Mouse (Mus musculus) embryonic facial prominence, embryonic 11.5 days (tissue): ENCODE results near the gene Cdca5. TPM values are rescaled to one million over a fixed set of nuclear protein-coding genes. Genes with fewer than 3 reads are reported as not detected.

ENCODE experiments used
- ATAC-seq: fragments of 200-750 bp; cut with Nextera tagmentation; replicated peaks from 2 replicates; pipeline ENCODE4 v1.8.0; 2017; ENCODE audit warnings: low read depth; ENCODE audit not compliant: insufficient number of reproducible peaks, low FRiP score, low TSS enrichment
- DNase-seq: peaks from one replicate; pipeline ENCODE4 v3.0.0-alpha.2; 2015; ENCODE audit warnings: low spot score
- H3K27ac ChIP-seq: fragments of 300-500 bp; sonication (generic); replicated peaks from 2 replicates; pipeline ENCODE4 v1.5.1; 2014; ENCODE audit warnings: mild to moderate bottlenecking, low read depth, low read length, control low read depth
- H3K27me3 ChIP-seq: fragments of 300-500 bp; sonication (generic); 2 replicates; pipeline ENCODE4 v1.6.1; 2014; ENCODE audit warnings: mild to moderate bottlenecking, low read length, moderate library complexity, mixed read lengths; ENCODE audit not compliant: control insufficient read depth, insufficient read depth
- H3K36me3 ChIP-seq: fragments of 300-500 bp; sonication (generic); replicated peaks from 2 replicates; pipeline ENCODE4 v1.6.1; 2014; ENCODE audit warnings: low read depth, mild to moderate bottlenecking, low read length, moderate library complexity, mixed read lengths; ENCODE audit not compliant: control insufficient read depth, insufficient read depth
- H3K4me1 ChIP-seq: fragments of 300-500 bp; sonication (generic); 2 replicates; pipeline ENCODE4 v1.6.1; 2014; ENCODE audit warnings: low read length, mixed read lengths; ENCODE audit not compliant: control insufficient read depth, insufficient read depth
- H3K4me2 ChIP-seq: fragments of 300-500 bp; sonication (generic); 2 replicates; pipeline ENCODE4 v1.6.1; 2014; ENCODE audit warnings: low read depth, mild to moderate bottlenecking, control low read depth, low read length, moderate library complexity
- H3K4me3 ChIP-seq: fragments of 300-500 bp; sonication (generic); 2 replicates; pipeline ENCODE4 v1.5.1; 2014; ENCODE audit warnings: low read depth, low read length, control low read depth
- H3K9ac ChIP-seq: fragments of 300-500 bp; sonication (generic); replicated peaks from 2 replicates; pipeline ENCODE4 v1.6.1; 2014; ENCODE audit warnings: mild to moderate bottlenecking, control low read depth, low read length
- H3K9me3 ChIP-seq: fragments of 300-500 bp; sonication (generic); replicated peaks from 2 replicates; pipeline ENCODE4 v1.6.1; 2016; ENCODE audit warnings: mild to moderate bottlenecking, low read length, inconsistent platforms, mixed read lengths; ENCODE audit not compliant: control insufficient read depth
- WGBS: fragments of 180-500 bp; shearing (Covaris S2); extraction: QIAGEN DNeasy Blood & Tissue Kit; methylation state at CpG from one replicate; pipeline ENCODE4 v1.1.7; 2014; 5-methylcytosine and 5-hydroxymethylcytosine counted together
- polyA plus RNA-seq: library from polyadenylated mRNA; unstranded; fragments of >200 nt; fragmentation: Nextera tagmentation; extraction: Ambion mirVana; gene quantifications from 2 replicates; pipeline ENCODE4 v1.2.1, GENCODE M21; 2014

Cdca5 gene
- polyA plus RNA-seq, 1 experiment from 2014 or later = 65.2 TPM

DNA sequence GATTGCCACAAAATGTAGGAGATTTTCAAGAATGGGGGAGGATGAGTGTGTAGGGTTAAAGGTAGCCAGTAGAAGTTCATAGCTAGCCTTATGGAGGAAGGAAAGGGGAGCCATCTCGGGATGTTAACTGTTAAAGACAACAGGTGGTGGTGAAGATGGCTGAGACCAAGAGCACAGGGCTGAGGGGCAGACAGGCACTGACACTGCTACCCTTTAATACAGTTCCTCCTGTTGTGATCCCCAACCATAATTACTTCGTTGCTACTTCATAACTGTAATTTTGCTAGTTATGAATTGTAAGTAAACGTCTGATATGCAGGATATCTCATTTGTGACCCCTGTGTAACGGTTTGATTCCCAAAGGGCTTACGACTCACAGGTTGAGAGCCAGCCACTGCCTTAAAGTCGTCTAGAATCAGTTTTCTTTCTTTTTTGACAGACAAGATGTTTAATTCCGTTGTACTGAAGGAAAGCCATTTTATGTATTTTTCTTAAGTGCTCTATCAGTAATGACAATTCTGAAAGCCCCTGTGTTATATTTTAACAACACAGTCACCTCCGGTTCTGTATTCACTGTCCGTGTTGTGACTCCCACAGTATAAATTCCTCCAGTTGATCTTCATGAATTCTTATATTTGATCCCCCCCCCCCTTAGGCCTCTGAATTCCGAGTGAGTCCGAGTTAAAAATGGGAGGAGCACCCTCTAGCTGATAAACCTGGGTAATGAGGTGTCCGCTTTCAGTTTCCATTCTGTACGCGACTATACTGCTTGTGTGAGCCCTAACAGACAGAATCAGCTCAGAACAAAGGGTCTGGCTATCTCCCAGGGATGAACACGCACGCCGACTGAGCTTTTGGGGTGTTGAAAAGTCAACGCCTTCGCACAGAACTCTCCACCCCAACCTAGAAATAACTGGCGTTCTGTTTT, 39.2 kb upstream of the Cdca5 start:
- peak; percentile 37 for ATAC-seq
- WGBS = 18% methylated on average over 20 of the region's 20 CpGs

DNA sequence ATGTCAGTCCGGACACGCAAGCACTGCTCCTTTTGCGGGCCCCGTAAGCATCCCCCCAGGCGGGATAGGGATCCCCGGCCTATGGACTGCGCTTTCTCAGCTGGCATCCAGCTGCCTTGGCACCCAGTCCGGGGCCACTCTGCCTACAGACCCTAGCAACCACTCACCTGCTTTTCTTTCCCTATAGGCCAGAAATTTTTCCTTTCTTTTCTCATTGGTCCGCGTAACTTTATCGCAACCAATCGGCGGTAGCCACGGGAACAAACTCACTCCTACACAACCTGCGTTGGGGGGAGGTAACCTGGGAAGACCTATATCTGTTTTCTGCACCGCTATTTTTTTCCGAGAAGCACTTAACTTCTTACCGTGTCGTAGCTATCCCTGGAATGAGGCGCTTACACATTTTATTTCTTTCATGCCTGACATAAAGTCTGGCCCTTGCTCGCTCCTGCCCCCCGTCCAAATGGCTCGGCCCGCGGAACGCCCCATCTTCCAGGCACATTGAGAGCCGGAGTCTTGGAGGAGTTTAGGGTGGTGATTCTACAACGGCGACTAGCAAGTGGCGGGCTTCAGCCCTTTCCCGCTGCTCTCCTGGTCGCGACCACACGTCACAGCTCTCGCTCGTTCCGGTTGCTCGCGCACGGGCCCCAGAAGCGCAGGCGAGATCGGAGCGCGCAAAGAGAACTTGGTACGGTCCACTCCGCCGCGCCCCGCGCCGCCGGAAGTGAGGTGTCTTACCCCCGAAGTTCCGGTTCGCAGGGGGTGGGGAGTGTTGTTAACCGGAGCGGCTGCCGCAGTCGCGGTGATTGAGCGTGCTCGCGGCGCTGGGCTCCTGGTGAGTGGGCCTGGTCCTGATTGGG, 38.3 kb upstream of the Cdca5 start, which contains the start of gene Syvn1:
TSS of gene Syvn1 (plus strand) at position 283 of the 860 bp plus-strand sequence.
- Histone ChIP-seq H3K4me3 (peak within 1 kb of the TSS; percentile 93), H3K9me3 (no peaks in the 10 kb centered on the region), H3K27me3 (no peaks in the 10 kb centered on the region), H3K4me2 (peak within 1 kb of the TSS; percentile 93), H3K9ac (peak within 1 kb of the TSS; percentile 92), H3K4me1 (peaks cover 4% of the 10 kb centered on the region; the same call in 1 of the 2 replicates), H3K36me3 (peaks cover 17% of the 10 kb centered on the region), H3K27ac (peak within 1 kb of the TSS; percentile 99)
- DNase-seq = peak; percentile 95
- WGBS = under 1% methylated on average over 65 of the region's 65 CpGs
- peak; percentile 91 for ATAC-seq

More for the DNA sequence above, 39.2 kb upstream of the Cdca5 start:
- no peaks in the 10 kb centered on the region for H3K27me3 ChIP-seq
- DNase-seq = no peak
- H3K9me3 ChIP-seq = no peaks in the 10 kb centered on the region
- H3K9ac ChIP-seq = peak overlapping the region; percentile 92
- peak overlapping the region; percentile 93 for H3K4me3 ChIP-seq
- peak overlapping the region; percentile 50 for H3K4me2 ChIP-seq
- peaks cover 4% of the 10 kb centered on the region; the same call in 1 of the 2 replicates for H3K4me1 ChIP-seq
- H3K36me3 ChIP-seq = peaks cover 14% of the 10 kb centered on the region
- H3K27ac ChIP-seq = peak overlapping the region; percentile 72

DNA sequence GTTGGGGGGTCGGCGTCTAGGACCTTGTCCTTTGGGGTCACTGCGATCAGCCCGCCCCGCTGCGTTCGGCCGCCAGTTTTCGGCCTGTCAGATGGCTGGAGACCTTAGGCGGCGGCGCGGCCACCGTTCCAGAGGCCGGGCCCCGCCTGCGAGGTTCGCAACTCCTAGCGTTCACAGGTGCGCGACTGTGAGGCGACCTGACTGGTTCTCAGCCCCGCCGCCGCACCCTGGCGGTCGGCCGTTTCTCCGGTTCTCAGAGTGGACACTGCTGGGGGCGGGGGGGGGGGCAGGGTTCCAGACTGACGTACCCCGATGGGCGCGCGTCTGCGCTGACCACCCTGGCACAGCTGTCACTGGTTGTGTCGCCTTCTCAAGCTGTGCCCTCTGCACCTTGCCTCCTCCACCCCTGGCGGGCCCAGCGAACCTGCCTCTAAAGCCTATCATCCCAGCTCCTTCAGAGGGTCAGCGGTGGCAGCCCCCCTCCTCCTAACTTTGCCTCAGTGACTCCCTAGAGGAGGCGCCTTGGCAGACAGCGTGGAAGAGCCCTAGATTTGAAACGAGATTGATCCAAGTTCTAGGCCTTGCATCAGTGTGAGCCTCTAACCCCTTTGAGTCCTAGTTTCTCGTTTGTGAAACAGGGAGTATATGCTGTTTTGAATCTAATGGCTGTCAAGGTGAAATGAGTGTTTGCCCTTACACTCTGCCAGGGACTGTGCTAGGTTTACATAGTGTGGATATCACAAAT, 37.5 kb upstream of the Cdca5 start:
- Histone ChIP-seq H3K4me1 (peaks cover 4% of the 10 kb centered on the region; the same call in 1 of the 2 replicates), H3K27me3 (no peaks in the 10 kb centered on the region), H3K9me3 (no peaks in the 10 kb centered on the region), H3K27ac (peak overlapping the region; percentile 99), H3K9ac (peak overlapping the region; percentile 92), H3K36me3 (peaks cover 17% of the 10 kb centered on the region), H3K4me2 (peak overlapping the region; percentile 93), H3K4me3 (peak overlapping the region; percentile 93)
- WGBS = 2% methylated on average over 44 of the region's 44 CpGs
- DNase-seq = no peak
- ATAC-seq = no peak

DNA sequence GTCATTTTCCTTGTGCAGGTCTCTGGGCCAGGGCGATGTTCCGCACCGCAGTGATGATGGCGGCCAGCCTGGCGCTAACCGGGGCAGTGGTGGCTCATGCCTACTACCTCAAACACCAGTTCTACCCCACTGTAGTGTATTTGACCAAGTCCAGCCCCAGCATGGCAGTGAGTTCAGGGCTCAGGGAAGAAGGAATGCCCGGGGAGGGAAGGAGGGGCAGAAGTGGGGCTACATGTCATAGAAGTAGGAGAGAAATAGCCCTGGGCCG, 37.0 kb upstream of the Cdca5 start:
- Histone ChIP-seq H3K36me3 (peaks cover 17% of the 10 kb centered on the region), H3K9me3 (no peaks in the 10 kb centered on the region)
- ATAC-seq = no peak

DNA sequence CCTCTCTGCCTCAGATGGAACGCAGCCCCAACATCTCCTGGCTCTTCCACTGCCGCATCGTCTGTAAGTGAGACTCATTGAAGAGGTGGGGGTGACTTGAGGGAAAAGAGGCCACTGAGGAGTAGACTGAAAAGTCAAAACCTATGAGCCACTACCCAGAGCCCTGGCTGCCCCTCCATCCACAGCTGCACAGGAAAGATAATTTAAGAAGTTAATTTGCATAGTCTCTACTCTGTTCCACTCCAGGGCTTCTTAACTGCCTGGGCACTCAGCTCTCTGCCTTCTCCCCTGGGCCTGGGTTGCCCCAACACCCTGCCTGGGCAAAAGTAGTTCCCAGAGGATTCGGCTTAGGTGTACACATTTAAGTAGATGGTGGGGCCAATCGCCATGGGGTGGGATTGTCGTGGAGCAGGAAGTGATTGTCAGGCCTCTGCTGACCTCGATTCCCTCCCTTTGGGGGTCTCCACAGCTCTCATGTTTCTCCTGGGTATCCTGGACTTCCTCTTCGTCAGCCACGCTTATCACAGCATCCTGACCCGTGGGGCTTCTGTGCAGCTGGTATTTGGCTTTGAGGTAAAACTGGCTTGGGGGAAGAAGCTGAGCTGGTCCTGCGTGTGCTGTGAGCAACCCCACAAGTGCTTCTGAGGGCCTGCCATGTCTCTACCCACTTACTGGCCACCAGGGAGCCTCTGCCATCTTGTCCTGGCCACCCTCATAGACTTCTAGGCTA, 35.9 kb upstream of the Cdca5 start:
- Histone ChIP-seq H3K4me1 (peaks cover 4% of the 10 kb centered on the region; the same call in 1 of the 2 replicates), H3K4me3 (no peak overlapping the region), H3K4me2 (no peak overlapping the region), H3K9ac (no peak overlapping the region), H3K27me3 (no peaks in the 10 kb centered on the region), H3K27ac (no peak overlapping the region), H3K36me3 (peaks cover 21% of the 10 kb centered on the region), H3K9me3 (no peaks in the 10 kb centered on the region)
- 86% methylated on average over 11 of the region's 11 CpGs for WGBS
- ATAC-seq = no peak
- DNase-seq = no peak

More for the DNA sequence above, 37.0 kb upstream of the Cdca5 start:
- peak overlapping the region; percentile 93 for H3K4me2 ChIP-seq
- H3K9ac ChIP-seq = no peak overlapping the region
- 86% methylated on average over 8 of the region's 8 CpGs for WGBS
- H3K27ac ChIP-seq = no peak overlapping the region
- no peak for DNase-seq
- H3K4me3 ChIP-seq = peak overlapping the region; percentile 93
- peaks cover 4% of the 10 kb centered on the region; the same call in 1 of the 2 replicates for H3K4me1 ChIP-seq
- H3K27me3 ChIP-seq = no peaks in the 10 kb centered on the region

DNA sequence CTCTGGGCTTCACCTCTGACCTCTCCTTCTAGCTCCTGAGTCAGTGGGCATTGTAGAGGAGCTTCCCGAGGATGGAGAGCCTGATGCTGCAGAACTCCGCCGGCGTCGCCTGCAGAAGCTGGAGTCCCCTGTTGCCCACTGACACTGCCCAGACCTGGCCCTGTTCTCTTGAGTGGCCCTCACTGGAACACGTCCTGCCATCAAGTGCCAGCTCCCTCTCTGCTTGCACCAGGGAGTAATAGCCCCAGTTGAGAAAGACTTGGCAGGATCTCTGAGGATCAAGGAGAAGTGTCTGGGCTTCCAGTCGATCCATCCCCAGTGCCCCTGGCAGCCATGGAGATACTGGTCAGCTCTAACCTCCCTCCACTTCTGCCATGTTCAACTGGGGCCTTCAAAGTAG, 32.3 kb upstream of the Cdca5 start:
- Histone ChIP-seq H3K4me3 (no peak overlapping the region), H3K27me3 (no peaks in the 10 kb centered on the region), H3K4me1 (peaks cover 4% of the 10 kb centered on the region; the same call in 1 of the 2 replicates), H3K36me3 (peaks cover 22% of the 10 kb centered on the region), H3K9me3 (no peaks in the 10 kb centered on the region), H3K9ac (no peak overlapping the region), H3K27ac (no peak overlapping the region), H3K4me2 (no peak overlapping the region)
- WGBS = 89% methylated on average over 7 of the region's 7 CpGs
- no peak for ATAC-seq
- no peak for DNase-seq

DNA sequence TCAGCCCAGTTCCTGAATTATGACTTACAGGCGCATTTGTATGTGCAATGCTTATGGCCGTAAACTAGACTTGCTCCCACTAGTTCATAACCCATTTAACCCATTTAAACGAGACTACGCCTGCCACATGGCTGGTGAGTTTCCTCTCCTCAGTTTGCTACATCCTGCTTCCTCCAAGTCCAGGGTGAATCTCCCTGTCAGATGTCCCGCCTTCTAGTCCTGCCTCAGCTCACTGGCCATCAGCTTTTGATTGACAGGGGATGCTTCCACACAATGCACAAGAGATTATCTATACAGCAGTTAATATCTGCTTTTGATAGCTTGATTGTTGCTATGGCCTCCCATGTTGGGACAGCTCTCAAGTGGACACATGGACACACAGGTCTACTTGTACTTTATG, 30.5 kb upstream of the Cdca5 start:
- no peak overlapping the region for H3K4me3 ChIP-seq
- WGBS = 89% methylated on average over 5 of the region's 5 CpGs
- no peak overlapping the region for H3K4me2 ChIP-seq
- H3K36me3 ChIP-seq = peaks cover 18% of the 10 kb centered on the region
- H3K9me3 ChIP-seq = no peaks in the 10 kb centered on the region
- no peaks in the 10 kb centered on the region for H3K27me3 ChIP-seq
- no peaks in the 10 kb centered on the region for H3K4me1 ChIP-seq
- ATAC-seq = no peak
- no peak for DNase-seq
- no peak overlapping the region for H3K27ac ChIP-seq
- H3K9ac ChIP-seq = no peak overlapping the region
